Mouse (Mus musculus): ENCODE measurements around the gene Srsy. TPM values are rescaled to one million over a fixed set of nuclear protein-coding genes. Genes with fewer than 3 reads are reported as not detected.

Srsy gene
- total RNA-seq (2023) = not detected in 2 replicates

GRCm38 (mm10) chrY:17937230-17937629 is at the start of gene Srsy:
Gene Srsy (minus strand): TSS chrY:17937330.

Other genes with a start within 250 kb of the Srsy start
- gene Gm21904, start 91.1 kb downstream of the Srsy start, total RNA-seq (2023) = not detected in 2 replicates
- not detected in 2 replicates for gene Gm20772, start 62.6 kb downstream of the Srsy start, total RNA-seq (2023)
- not detected in 2 replicates for gene Gm20831, start 62.6 kb downstream of the Srsy start, total RNA-seq (2023)
- gene Gm21764, start 124.5 kb upstream of the Srsy start, total RNA-seq (2023) = not detected in 2 replicates
- not detected in 2 replicates for gene Ssty1, start 151.8 kb upstream of the Srsy start, total RNA-seq (2023)